Mouse (Mus musculus): ENCODE results near the gene Obox8.

The Obox8 gene

DNA sequence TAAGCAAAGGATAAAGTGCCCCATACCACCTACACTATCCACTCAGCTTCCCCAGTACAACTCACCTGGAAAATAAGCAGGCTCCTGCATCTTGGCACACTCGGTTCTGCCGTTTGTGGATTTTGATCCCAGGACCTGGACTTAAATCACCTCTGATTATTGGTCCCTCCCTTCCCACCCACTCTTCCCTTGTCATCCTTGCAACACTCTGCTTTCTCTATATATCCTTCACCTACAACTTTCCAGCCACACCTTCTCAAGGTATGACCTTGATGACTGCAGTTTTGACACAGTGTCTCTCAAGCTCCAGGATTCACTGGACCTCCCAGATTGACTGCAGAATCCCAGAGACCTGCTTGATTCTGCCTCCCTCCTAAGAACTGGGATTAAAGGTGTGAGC lies at the start of gene Obox8:
Gene Obox8, minus strand, starts transcription at position 101 of the 400 bp plus-strand sequence.
- no peak for DNase-seq (ENCODE audit: low spot score)

DNA sequence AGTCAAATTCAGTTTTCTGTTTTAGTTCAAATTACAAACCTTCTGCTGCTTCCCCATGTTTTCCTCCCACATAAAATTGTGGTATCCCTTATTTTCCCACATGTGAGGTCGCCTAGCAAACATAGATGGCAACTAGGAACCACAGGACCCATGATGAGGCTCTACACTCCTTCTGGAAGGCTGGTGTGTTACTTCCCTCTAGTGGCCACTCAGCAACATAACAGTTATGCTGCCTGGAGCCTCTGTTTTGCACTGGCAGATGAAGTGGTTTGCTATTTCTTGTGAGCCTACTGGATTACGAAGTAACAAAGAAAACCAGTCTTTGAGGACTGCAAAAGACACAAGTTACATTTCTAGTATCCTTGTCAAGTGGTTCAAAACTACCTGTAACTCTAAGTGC lies 16.1 kb downstream of the Obox8 start:
- no peak for DNase-seq (ENCODE audit: low spot score)

DNA sequence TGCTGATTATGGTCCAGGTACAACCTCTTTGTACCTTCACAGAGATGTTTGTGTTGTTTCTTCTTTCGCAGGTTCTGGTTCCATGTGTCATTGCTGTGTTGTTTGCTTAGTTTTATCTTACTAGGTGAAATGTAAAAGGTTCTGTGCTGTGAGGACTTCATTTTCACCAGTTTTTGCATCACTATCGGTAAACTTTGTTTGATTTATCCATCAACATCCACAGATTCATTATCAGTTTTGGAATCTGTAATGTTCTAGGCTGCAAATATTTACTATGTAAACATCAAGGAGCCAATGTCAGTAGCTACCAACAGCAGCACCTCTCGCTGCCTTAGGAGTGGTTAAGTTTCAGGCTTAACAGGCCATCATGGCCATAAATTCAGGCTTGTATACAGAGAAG lies 24.7 kb downstream of the Obox8 start:
- DNase-seq (ENCODE audit: low spot score), result no peak

DNA sequence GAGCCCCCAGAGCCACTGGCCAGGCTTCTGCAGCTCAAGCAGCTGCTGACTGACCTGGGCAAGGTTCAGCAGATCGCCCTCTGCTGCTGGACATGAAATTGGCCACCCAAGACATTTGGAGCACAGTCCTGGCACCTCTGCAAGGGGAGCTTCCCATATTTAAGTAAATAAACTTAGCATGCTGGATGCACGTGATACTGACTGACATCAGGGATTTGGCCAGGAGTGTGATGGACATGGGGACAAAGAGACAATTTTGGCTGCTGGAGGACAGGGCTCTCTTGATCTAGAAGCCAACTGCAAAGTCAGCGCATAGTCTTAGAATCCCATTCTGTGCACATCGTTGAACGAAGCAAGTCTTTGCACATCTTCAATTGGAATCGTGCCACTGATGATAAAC lies 25.8 kb downstream of the Obox8 start:
- DNase-seq (ENCODE audit: low spot score), result no peak

Data from ovary, adult 18-20 months (tissue).